In genomic region chr8:119840905-119841411, GRCm38 (mm10) we compare ENCODE assay signal across 8 mouse cellular contexts. TPM values are rescaled to one million over a fixed set of nuclear protein-coding genes. Genes with fewer than 3 reads are reported as not detected.
DNase-seq lines count a peak whose midpoint lies in the region; ATAC-seq and TF ChIP-seq lines count a peak whose summit lies in the region.

No protein-coding gene starts in this region.

- H3K27ac ChIP-seq in heart, adult 2 months, result peak overlapping the region; percentile 61
- peak overlapping the region; percentile 81 for H3K27ac ChIP-seq in bone marrow macrophage, adult 2 months (ENCODE audit: insufficient read depth, low read depth, low read length)
- H3K27ac ChIP-seq in heart, embryonic 16.5 days (ENCODE audit: low read length), result peak overlapping the region; percentile 11; the same call in 1 of the 2 replicates
- H3K27ac ChIP-seq in limb, embryonic 10.5 days, result peak overlapping the region; percentile 85
- H3K27ac ChIP-seq in small intestine, adult 2 months (ENCODE audit: insufficient read depth, low read depth, low read length), result peak overlapping the region; percentile 71

- WGBS in heart, adult 2 months, result 30% methylated on average over 8 of the region's 8 CpGs
- WGBS in heart, embryonic 16.5 days, result 15% methylated on average over 8 of the region's 8 CpGs
- WGBS in limb, embryonic 10.5 days, result 12% methylated on average over 8 of the region's 8 CpGs
- WGBS in small intestine, adult 2 months, result 14% methylated on average over 8 of the region's 8 CpGs

- no peak for TF ChIP-seq CTCF in heart, adult 2 months (IDR thresholded peaks at IDR 0.05)
- no peak for TF ChIP-seq CTCF in bone marrow macrophage, adult 2 months (IDR thresholded peaks at IDR 0.05; ENCODE audit: low read depth, low read length)
- TF ChIP-seq CTCF in small intestine, adult 2 months (IDR thresholded peaks at IDR 0.05; ENCODE audit: extremely low read depth, insufficient read length, insufficient replicate concordance, low read depth, low read length), result no peak

- ATAC-seq in heart, embryonic 16.5 days (replicated peaks; ENCODE audit: extremely low read depth, insufficient read depth, low FRiP score), result no peak
- ATAC-seq in activated CD4-positive, CD25-positive, alpha-beta regulatory T cell, adult 4 months, result no peak

- peak overlapping the region; percentile 94 for H3K4me2 ChIP-seq in heart, embryonic 16.5 days (ENCODE audit: low read depth, low read length)

- TF ChIP-seq EP300 in heart, adult 2 months (IDR thresholded peaks at IDR 0.05; ENCODE audit: insufficient read depth, low read depth, low read length), result no peak

- intact Hi-C loops in heart, adult 2 months (cut with DNase I), result loop anchor here (2.0 to 5.0 kb wide), 2 partner anchors 22 to 144 kb away; partner anchors contain the start of gene Klhl36
- intact Hi-C loops in heart, postnatal 36 days (cut with DNase I), result loop anchor here (5.0 kb wide), 1 partner anchor 144 kb away; no protein-coding TSS in a partner anchor

- H3K9me3 ChIP-seq in heart, embryonic 16.5 days (replicated peaks; ENCODE audit: control insufficient read depth, low read length), result no peaks in the 10 kb centered on the region
- no peaks in the 10 kb centered on the region for H3K9me3 ChIP-seq in limb, embryonic 10.5 days (replicated peaks)

- H3K4me3 ChIP-seq in heart, adult 2 months, result peak overlapping the region; percentile 65
- peak overlapping the region; percentile 58 for H3K4me3 ChIP-seq in bone marrow macrophage, adult 2 months (ENCODE audit: insufficient read depth, low read length)
- peak overlapping the region; percentile 73 for H3K4me3 ChIP-seq in heart, embryonic 16.5 days (ENCODE audit: low read length)
- H3K4me3 ChIP-seq in limb, embryonic 10.5 days, result peak overlapping the region; percentile 70
- H3K4me3 ChIP-seq in small intestine, adult 2 months (ENCODE audit: low read depth, low read length), result peak overlapping the region; percentile 92

- H3K36me3 ChIP-seq in heart, adult 2 months (ENCODE audit: control insufficient read depth, insufficient read depth, low read length), result no peaks in the 10 kb centered on the region
- no peaks in the 10 kb centered on the region for H3K36me3 ChIP-seq in heart, embryonic 16.5 days (ENCODE audit: control insufficient read depth, insufficient read depth)
- H3K36me3 ChIP-seq in limb, embryonic 10.5 days, result no peaks in the 10 kb centered on the region
- H3K36me3 ChIP-seq in small intestine, adult 2 months (ENCODE audit: control insufficient read depth, insufficient read depth, low read length), result no peaks in the 10 kb centered on the region; the same call in 1 of the 2 replicates

- H3K27me3 ChIP-seq in heart, adult 2 months (ENCODE audit: control insufficient read depth, insufficient read depth, low read length), result no peaks in the 10 kb centered on the region
- H3K27me3 ChIP-seq in heart, embryonic 16.5 days (ENCODE audit: control insufficient read depth, insufficient read depth, low read length), result no peaks in the 10 kb centered on the region
- H3K27me3 ChIP-seq in limb, embryonic 10.5 days (ENCODE audit: low read depth, poor library complexity, severe bottlenecking), result peaks cover 26% of the 10 kb centered on the region
- H3K27me3 ChIP-seq in small intestine, adult 2 months (ENCODE audit: control insufficient read depth, insufficient read depth, low read length), result no peaks in the 10 kb centered on the region

- no peak for TF ChIP-seq POLR2A in heart, adult 2 months (IDR thresholded peaks at IDR 0.05; ENCODE audit: insufficient read depth, low read depth, low read length)
- TF ChIP-seq POLR2A in bone marrow macrophage, adult 2 months (IDR thresholded peaks at IDR 0.05; ENCODE audit: borderline replicate concordance, low read depth, low read length), result no peak
- no peak for TF ChIP-seq POLR2A in small intestine, adult 2 months (IDR thresholded peaks at IDR 0.05; ENCODE audit: low read depth, low read length)

- no peak for DNase-seq in heart, adult 2 months
- no peak for DNase-seq in heart, postnatal 36 days
- DNase-seq in limb, embryonic 10.5 days (ENCODE audit: low spot score), result peak; percentile 35
- no peak for DNase-seq in spleen, adult 18-20 months

- peak overlapping the region; percentile 28 for H3K9ac ChIP-seq in heart, adult 2 months (ENCODE audit: low read depth, low read length)
- H3K9ac ChIP-seq in heart, embryonic 16.5 days (ENCODE audit: low read length), result peak overlapping the region; percentile 49

- H3K79me2 ChIP-seq in heart, adult 2 months (replicated peaks; ENCODE audit: control insufficient read depth, insufficient read depth, low read length), result no peaks in the 10 kb centered on the region

- peaks cover 6% of the 10 kb centered on the region for H3K4me1 ChIP-seq in heart, adult 2 months (ENCODE audit: control insufficient read depth, insufficient read depth, low read length)
- peaks cover 28% of the 10 kb centered on the region for H3K4me1 ChIP-seq in bone marrow macrophage, adult 2 months (ENCODE audit: control insufficient read depth, insufficient read depth, low read length)
- peaks cover 18% of the 10 kb centered on the region for H3K4me1 ChIP-seq in heart, embryonic 16.5 days (ENCODE audit: control insufficient read depth, insufficient read depth, low read length)
- peaks cover 44% of the 10 kb centered on the region for H3K4me1 ChIP-seq in limb, embryonic 10.5 days
- H3K4me1 ChIP-seq in small intestine, adult 2 months (ENCODE audit: control insufficient read depth, insufficient read depth, insufficient read length, low read length), result peaks cover 23% of the 10 kb centered on the region

RNA-seq across cellular contexts. Expression of gene Cotl1, which starts 0.6 kb away (rescaled TPM):
- total RNA-seq in heart, adult 2 months (2021), result 10 to 100 TPM; 17.5 to 20.4 TPM
- polyA plus RNA-seq in heart, adult 2 months (2012; rRNA removed), result 16.5 and 23.2 TPM in 2 replicates
- 10 to 100 TPM; 17.5 to 19.0 TPM for total RNA-seq in heart, postnatal 36 days (2021)
- polyA plus RNA-seq in bone marrow macrophage, adult 2 months (2012; ENCODE audit: insufficient read depth, insufficient read length, missing spikeins), result 472 and 492 TPM in 2 replicates
- 34.3 and 56.1 TPM in 2 replicates for polyA plus RNA-seq in heart, embryonic 16.5 days (2015; fragmentation: Nextera tagmentation; extraction: Ambion mirVana)
- polyA plus RNA-seq in limb, embryonic 10.5 days (2016; fragmentation: Nextera tagmentation; extraction: Ambion mirVana), result 53.2 and 94.6 TPM in 2 replicates
- polyA plus RNA-seq in small intestine, adult 2 months (2012; rRNA removed), result 206 and 264 TPM in 2 replicates
- polyA plus RNA-seq in activated CD4-positive, CD25-positive, alpha-beta regulatory T cell, adult 4 months (2017; shearing (Covaris generic)), result 100 to 1,000 TPM; 219 to 262 TPM

RNA-seq across cellular contexts. Expression of gene Klhl36, which starts 21.1 kb away (rescaled TPM):
- total RNA-seq in heart, adult 2 months (2021), result 1 to 10 TPM; 2.6 to 2.7 TPM
- 5.7 and 6.0 TPM in 2 replicates for polyA plus RNA-seq in heart, adult 2 months (2012; rRNA removed)
- total RNA-seq in heart, postnatal 36 days (2021), result 1 to 10 TPM; 2.5 to 2.6 TPM
- 7.6 and 8.3 TPM in 2 replicates for polyA plus RNA-seq in bone marrow macrophage, adult 2 months (2012; ENCODE audit: insufficient read depth, insufficient read length, missing spikeins)
- 10.8 and 11.4 TPM in 2 replicates for polyA plus RNA-seq in heart, embryonic 16.5 days (2015; fragmentation: Nextera tagmentation; extraction: Ambion mirVana)
- 7.2 and 7.9 TPM in 2 replicates for polyA plus RNA-seq in limb, embryonic 10.5 days (2016; fragmentation: Nextera tagmentation; extraction: Ambion mirVana)
- polyA plus RNA-seq in small intestine, adult 2 months (2012; rRNA removed), result 11.5 and 23.8 TPM in 2 replicates
- 1 to 10 TPM; 5.6 to 8.1 TPM for polyA plus RNA-seq in activated CD4-positive, CD25-positive, alpha-beta regulatory T cell, adult 4 months (2017; shearing (Covaris generic))

Comparison
In these comparisons a context has a peak if more than half of its experiments do, and no peak if none do; other contexts are left out.
1. H3K27ac ChIP-seq: peak in every context shown above with its lines; median percentile 85 in limb, embryonic 10.5 days; 81 in bone marrow macrophage, adult 2 months; 71 in small intestine, adult 2 months; 61 in heart, adult 2 months; 11 in heart, embryonic 16.5 days.